Mouse (Mus musculus): ENCODE measurements around the gene Chrdl1. TPM values are rescaled to one million over a fixed set of nuclear protein-coding genes. Genes with fewer than 3 reads are reported as not detected.

Gene Chrdl1
- polyA plus RNA-seq, 2 experiments: 0.21 to 0.33 TPM

DNA sequence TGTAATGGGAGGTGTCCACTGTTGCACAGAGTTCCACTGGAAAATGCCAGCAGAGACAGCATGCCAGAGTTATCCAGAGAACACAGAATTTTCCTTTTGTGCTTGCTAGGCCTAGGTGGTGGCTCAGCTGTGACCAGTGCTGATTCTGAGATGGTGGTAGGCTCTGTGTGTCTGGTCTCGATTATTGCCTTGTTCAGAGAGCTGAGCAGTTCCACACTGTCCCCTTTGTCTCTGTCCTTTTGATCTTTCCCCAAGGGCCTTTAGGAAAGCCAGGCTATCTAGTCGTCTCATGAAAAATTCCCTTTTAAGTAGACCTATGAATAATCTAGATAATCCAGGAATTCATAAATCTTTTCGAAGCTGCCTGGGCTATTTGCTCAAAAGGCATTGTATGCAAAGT, 47.3 kb downstream of the Chrdl1 start:
- no peak for ATAC-seq (ENCODE audit: insufficient read depth)
- H3K4me2 ChIP-seq (ENCODE audit: low read depth): no peak overlapping the region
- H3K4me1 ChIP-seq (replicated peaks; ENCODE audit: control insufficient read depth in 2 of 2, insufficient read depth in 2 of 2, low read length in 1 of 2): no peaks in the 10 kb centered on the region
- H3K9me3 ChIP-seq (ENCODE audit: control insufficient read depth, low read length): no peaks in the 10 kb centered on the region
- no peaks in the 10 kb centered on the region for H3K27me3 ChIP-seq (ENCODE audit: control insufficient read depth, insufficient read depth, low read length)
- TF ChIP-seq CTCF (IDR thresholded peaks at IDR 0.05; ENCODE audit: low read depth): no peak
- no peak for TF ChIP-seq EP300 (IDR thresholded peaks at IDR 0.05; ENCODE audit: low read depth)
- no peak overlapping the region for H3K27ac ChIP-seq
- no peaks in the 10 kb centered on the region for H3K36me3 ChIP-seq (replicated peaks; ENCODE audit: control insufficient read depth, insufficient read depth, low read depth)
- no peak for DNase-seq (ENCODE audit: low read depth in 3 of 3, low spot score in 3 of 3)
- H3K9ac ChIP-seq (replicated peaks): no peak overlapping the region
- WGBS (ENCODE audit: insufficient replicate concordance): 42% methylated on average over 3 of the region's 3 CpGs
- H3K4me3 ChIP-seq (ENCODE audit: insufficient read depth in 1 of 2, low read depth in 2 of 2, low read length in 2 of 2): no peak overlapping the region

- DNase-seq (ENCODE audit: low read depth in 3 of 3, low spot score in 3 of 3): no peak
- no peak overlapping the region for H3K4me2 ChIP-seq (ENCODE audit: low read depth)
- TF ChIP-seq EP300 (IDR thresholded peaks at IDR 0.05; ENCODE audit: low read depth) (no peak), CTCF (IDR thresholded peaks at IDR 0.05; ENCODE audit: low read depth) (no peak)
- H3K9me3 ChIP-seq (ENCODE audit: control insufficient read depth, low read length): no peaks in the 10 kb centered on the region
- no peaks in the 10 kb centered on the region for H3K27me3 ChIP-seq (ENCODE audit: control insufficient read depth, insufficient read depth, low read length)
- no peak overlapping the region for H3K9ac ChIP-seq (replicated peaks)
- 52% methylated on average over 5 of the region's 5 CpGs for WGBS (ENCODE audit: insufficient replicate concordance)
- no peak overlapping the region for H3K27ac ChIP-seq
- H3K4me1 ChIP-seq (replicated peaks; ENCODE audit: control insufficient read depth in 2 of 2, insufficient read depth in 2 of 2, low read length in 1 of 2): no peaks in the 10 kb centered on the region
- H3K36me3 ChIP-seq (replicated peaks; ENCODE audit: control insufficient read depth, insufficient read depth, low read depth): no peaks in the 10 kb centered on the region
- no peak for ATAC-seq (ENCODE audit: insufficient read depth)
- H3K4me3 ChIP-seq (ENCODE audit: insufficient read depth in 1 of 2, low read depth in 2 of 2, low read length in 2 of 2): no peak overlapping the region
Measured at GRCm38 (mm10) chrX:143344509-143345495, 49.3 kb downstream of the Chrdl1 start.

GRCm38 (mm10) chrX:143338156-143338555, 55.9 kb downstream of the Chrdl1 start:
- H3K27me3 ChIP-seq (ENCODE audit: control insufficient read depth, insufficient read depth, low read length): no peaks in the 10 kb centered on the region; the same call in 1 of the 2 replicates
- H3K4me1 ChIP-seq (replicated peaks; ENCODE audit: control insufficient read depth in 2 of 2, insufficient read depth in 2 of 2, low read length in 1 of 2): no peaks in the 10 kb centered on the region
- ATAC-seq (ENCODE audit: insufficient read depth) (no peak), DNase-seq (ENCODE audit: low read depth in 3 of 3, low spot score in 3 of 3) (no peak)
- 47% methylated on average over 4 of the region's 4 CpGs for WGBS (ENCODE audit: insufficient replicate concordance)
- no peak overlapping the region for H3K4me2 ChIP-seq (ENCODE audit: low read depth)
- H3K4me3 ChIP-seq (ENCODE audit: insufficient read depth in 1 of 2, low read depth in 2 of 2, low read length in 2 of 2): no peak overlapping the region
- H3K27ac ChIP-seq: no peak overlapping the region
- no peak overlapping the region for H3K9ac ChIP-seq (replicated peaks)
- H3K36me3 ChIP-seq (replicated peaks; ENCODE audit: control insufficient read depth, insufficient read depth, low read depth): no peaks in the 10 kb centered on the region
- H3K9me3 ChIP-seq (ENCODE audit: control insufficient read depth, low read length): no peaks in the 10 kb centered on the region
- no peak for TF ChIP-seq CTCF (IDR thresholded peaks at IDR 0.05; ENCODE audit: low read depth)
- no peak for TF ChIP-seq EP300 (IDR thresholded peaks at IDR 0.05; ENCODE audit: low read depth)

DNA sequence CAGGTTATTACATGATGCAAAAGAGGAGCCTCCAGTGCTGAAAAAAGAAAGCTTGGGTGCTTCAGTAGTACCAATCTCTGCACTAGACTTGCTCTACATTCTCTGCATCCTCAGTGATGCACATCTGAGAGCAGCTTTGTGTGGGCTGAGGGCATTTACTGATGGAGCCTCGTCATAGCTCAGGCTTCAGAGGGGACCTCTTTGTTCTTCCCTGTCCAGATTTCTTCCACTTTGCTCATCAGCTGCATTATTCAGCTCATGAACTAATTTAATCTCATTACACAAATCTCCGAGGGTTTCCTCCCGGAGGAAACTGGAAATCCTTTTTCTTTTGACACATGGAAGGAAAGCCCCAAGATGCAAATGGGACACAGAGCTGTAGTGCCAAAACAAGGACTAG, 56.5 kb downstream of the Chrdl1 start:
- H3K4me1 ChIP-seq (replicated peaks; ENCODE audit: control insufficient read depth in 2 of 2, insufficient read depth in 2 of 2, low read length in 1 of 2): no peaks in the 10 kb centered on the region
- TF ChIP-seq CTCF (IDR thresholded peaks at IDR 0.05; ENCODE audit: low read depth): no peak
- no peak for TF ChIP-seq EP300 (IDR thresholded peaks at IDR 0.05; ENCODE audit: low read depth)
- no peaks in the 10 kb centered on the region for H3K36me3 ChIP-seq (replicated peaks; ENCODE audit: control insufficient read depth, insufficient read depth, low read depth)
- no peak overlapping the region for H3K4me3 ChIP-seq (ENCODE audit: insufficient read depth in 1 of 2, low read depth in 2 of 2, low read length in 2 of 2)
- H3K27me3 ChIP-seq (ENCODE audit: control insufficient read depth, insufficient read depth, low read length): no peaks in the 10 kb centered on the region; the same call in 1 of the 2 replicates
- no peak for DNase-seq (ENCODE audit: low read depth in 3 of 3, low spot score in 3 of 3)
- 55% methylated on average over 3 of the region's 3 CpGs for WGBS (ENCODE audit: insufficient replicate concordance)
- H3K9ac ChIP-seq (replicated peaks): no peak overlapping the region
- H3K27ac ChIP-seq: no peak overlapping the region
- ATAC-seq (ENCODE audit: insufficient read depth): no peak
- no peak overlapping the region for H3K4me2 ChIP-seq (ENCODE audit: low read depth)
- no peaks in the 10 kb centered on the region for H3K9me3 ChIP-seq (ENCODE audit: control insufficient read depth, low read length)

- Histone ChIP-seq H3K27me3 (ENCODE audit: control insufficient read depth, insufficient read depth, low read length) (no peaks in the 10 kb centered on the region; the same call in 1 of the 2 replicates), H3K4me1 (replicated peaks; ENCODE audit: control insufficient read depth in 2 of 2, insufficient read depth in 2 of 2, low read length in 1 of 2) (no peaks in the 10 kb centered on the region), H3K36me3 (replicated peaks; ENCODE audit: control insufficient read depth, insufficient read depth, low read depth) (no peaks in the 10 kb centered on the region), H3K4me2 (ENCODE audit: low read depth) (no peak overlapping the region), H3K9ac (replicated peaks) (no peak overlapping the region), H3K9me3 (ENCODE audit: control insufficient read depth, low read length) (no peaks in the 10 kb centered on the region), H3K4me3 (ENCODE audit: insufficient read depth in 1 of 2, low read depth in 2 of 2, low read length in 2 of 2) (no peak overlapping the region), H3K27ac (no peak overlapping the region)
- TF ChIP-seq CTCF (IDR thresholded peaks at IDR 0.05; ENCODE audit: low read depth): no peak
- no peak for TF ChIP-seq EP300 (IDR thresholded peaks at IDR 0.05; ENCODE audit: low read depth)
- DNase-seq (ENCODE audit: low read depth in 3 of 3, low spot score in 3 of 3): no peak
- ATAC-seq (ENCODE audit: insufficient read depth): no peak
- 74% methylated on average over 4 of the region's 4 CpGs for WGBS (ENCODE audit: insufficient replicate concordance)
Measured at GRCm38 (mm10) chrX:143336661-143337060, 57.4 kb downstream of the Chrdl1 start.
